Mouse (Mus musculus) midbrain, embryonic 11.5 days (tissue): ENCODE data around the gene Txndc16. TPM values are rescaled to one million over a fixed set of nuclear protein-coding genes. Genes with fewer than 3 reads are reported as not detected.

ENCODE experiments used
- ATAC-seq: fragments of 200-750 bp; cut with Nextera tagmentation; 2 replicates; pipeline ENCODE4 v1.8.0; 2017; ENCODE audit warnings: moderate TSS enrichment, moderate library complexity; ENCODE audit not compliant: low FRiP score
- DNase-seq: peaks from one replicate; pipeline ENCODE4 v3.0.0; 2015; ENCODE audit warnings: low spot score; ENCODE audit errors: missing footprints
- H3K27ac ChIP-seq: fragments of 300-500 bp; sonication (generic); 2 replicates; pipeline ENCODE4 v1.5.1; 2014; ENCODE audit warnings: low read depth, low read length
- H3K27me3 ChIP-seq: fragments of 300-500 bp; sonication (generic); 2 replicates; pipeline ENCODE4 v1.6.1; 2014; ENCODE audit warnings: mild to moderate bottlenecking, low read length, moderate library complexity, mixed read lengths; ENCODE audit not compliant: control insufficient read depth, insufficient read depth
- H3K36me3 ChIP-seq: fragments of 300-500 bp; sonication (generic); 2 replicates; pipeline ENCODE4 v1.6.1; 2014; ENCODE audit warnings: mild to moderate bottlenecking, low read length, moderate library complexity, mixed read lengths; ENCODE audit not compliant: control insufficient read depth, insufficient read depth
- H3K4me1 ChIP-seq: fragments of 300-500 bp; sonication (generic); 2 replicates; pipeline ENCODE4 v1.6.1; 2014; ENCODE audit warnings: low read length; ENCODE audit not compliant: control insufficient read depth, insufficient read depth
- H3K4me2 ChIP-seq: fragments of 300-500 bp; sonication (generic); 2 replicates; pipeline ENCODE4 v1.6.1; 2014; ENCODE audit warnings: mild to moderate bottlenecking, moderate library complexity
- H3K4me3 ChIP-seq: fragments of 300-500 bp; sonication (generic); 2 replicates; pipeline ENCODE4 v1.5.1; 2014; ENCODE audit warnings: low read depth, low read length
- H3K9ac ChIP-seq: fragments of 300-500 bp; sonication (generic); 2 replicates; pipeline ENCODE4 v1.6.1; 2014; ENCODE audit warnings: low read length
- H3K9me3 ChIP-seq: fragments of 300-500 bp; sonication (generic); 2 replicates; pipeline ENCODE4 v1.6.1; 2016; ENCODE audit warnings: low read length; ENCODE audit not compliant: control insufficient read depth
- WGBS: fragments of 180-500 bp; shearing (Covaris S2); extraction: QIAGEN DNeasy Blood & Tissue Kit; methylation state at CpG from one replicate; pipeline ENCODE4 v1.1.7; 2014; 5-methylcytosine and 5-hydroxymethylcytosine counted together
- polyA plus RNA-seq: library from polyadenylated mRNA; unstranded; fragments of >200 nt; fragmentation: Nextera tagmentation; extraction: Ambion mirVana; gene quantifications from 2 replicates; pipeline ENCODE4 v1.2.1, GENCODE M21; 2014

Gene Txndc16
- polyA plus RNA-seq, 1 experiment from 2014 or later: 23.5 TPM

- H3K27ac ChIP-seq: no peak overlapping the region
- no peaks in the 10 kb centered on the region for H3K4me1 ChIP-seq
- H3K27me3 ChIP-seq: no peaks in the 10 kb centered on the region
- 92% methylated on average over 8 of the region's 8 CpGs for whole genome bisulfite sequencing
- no peak overlapping the region for H3K4me3 ChIP-seq
- DNase-seq: no peak
- H3K4me2 ChIP-seq: no peak overlapping the region
- no peak overlapping the region for H3K9ac ChIP-seq
- H3K36me3 ChIP-seq: no peaks in the 10 kb centered on the region
- ATAC-seq: no peak
- H3K9me3 ChIP-seq: no peaks in the 10 kb centered on the region
Measured at GRCm38 (mm10) chr14:45102201-45102600, 117.9 kb downstream of the Txndc16 start.

- Histone ChIP-seq H3K4me2 (no peak overlapping the region), H3K9me3 (no peaks in the 10 kb centered on the region), H3K27me3 (no peaks in the 10 kb centered on the region), H3K9ac (no peak overlapping the region), H3K4me3 (no peak overlapping the region), H3K27ac (no peak overlapping the region), H3K36me3 (no peaks in the 10 kb centered on the region), H3K4me1 (no peaks in the 10 kb centered on the region)
- DNase-seq (no peak), ATAC-seq (no peak)
- WGBS: 90% methylated on average over 3 of the region's 3 CpGs
Measured at GRCm38 (mm10) chr14:45092327-45092726, 127.8 kb downstream of the Txndc16 start.

GRCm38 (mm10) chr14:45090011-45090410 is 130.1 kb downstream of the Txndc16 start:
- WGBS: 80% methylated on average over 4 of the region's 4 CpGs
- no peak overlapping the region for H3K27ac ChIP-seq
- no peak overlapping the region for H3K4me3 ChIP-seq
- no peak overlapping the region for H3K9ac ChIP-seq
- no peak overlapping the region for H3K4me2 ChIP-seq
- no peaks in the 10 kb centered on the region for H3K36me3 ChIP-seq
- DNase-seq (no peak), ATAC-seq (no peak)
- no peaks in the 10 kb centered on the region for H3K9me3 ChIP-seq
- no peaks in the 10 kb centered on the region for H3K4me1 ChIP-seq
- no peaks in the 10 kb centered on the region for H3K27me3 ChIP-seq

- Histone ChIP-seq H3K36me3 (no peaks in the 10 kb centered on the region), H3K4me1 (no peaks in the 10 kb centered on the region), H3K27ac (no peak overlapping the region), H3K4me2 (no peak overlapping the region), H3K4me3 (no peak overlapping the region), H3K27me3 (no peaks in the 10 kb centered on the region), H3K9ac (no peak overlapping the region), H3K9me3 (no peaks in the 10 kb centered on the region)
- ATAC-seq (no peak), DNase-seq (no peak)
- 81% methylated on average over 5 of the region's 5 CpGs for WGBS
Measured at GRCm38 (mm10) chr14:45085651-45086425, 134.3 kb downstream of the Txndc16 start.

GRCm38 (mm10) chr14:45084656-45085280 is 135.4 kb downstream of the Txndc16 start:
- ATAC-seq (no peak), DNase-seq (no peak)
- Histone ChIP-seq H3K27ac (no peak overlapping the region), H3K36me3 (no peaks in the 10 kb centered on the region), H3K9ac (no peak overlapping the region), H3K4me3 (no peak overlapping the region), H3K4me1 (no peaks in the 10 kb centered on the region), H3K4me2 (no peak overlapping the region), H3K27me3 (no peaks in the 10 kb centered on the region), H3K9me3 (no peaks in the 10 kb centered on the region)
- 92% methylated on average over 5 of the region's 5 CpGs for WGBS

- Histone ChIP-seq H3K4me2 (no peak overlapping the region), H3K4me1 (no peaks in the 10 kb centered on the region), H3K27me3 (no peaks in the 10 kb centered on the region), H3K36me3 (no peaks in the 10 kb centered on the region), H3K27ac (no peak overlapping the region), H3K9ac (no peak overlapping the region), H3K9me3 (no peaks in the 10 kb centered on the region), H3K4me3 (no peak overlapping the region)
- WGBS: 59% methylated on average over 4 of the region's 4 CpGs
- ATAC-seq (no peak), DNase-seq (no peak)
Measured at GRCm38 (mm10) chr14:45083540-45083939, 136.6 kb downstream of the Txndc16 start.

Other genes starting within 250 kb of the Txndc16 start
- gene Ptger2, start 232.1 kb downstream of the Txndc16 start, polyA plus RNA-seq: 0.12 TPM in 1 of 2 replicates, not detected in the other
- 7.6 and 7.8 TPM in 2 replicates for gene Gpr137c, start 611 bp downstream of the Txndc16 start, polyA plus RNA-seq
- 33.8 and 40.9 TPM in 2 replicates for gene Ero1l, start 98.4 kb upstream of the Txndc16 start, polyA plus RNA-seq
- gene Psmc6, start 109.5 kb upstream of the Txndc16 start, polyA plus RNA-seq: 258 and 276 TPM in 2 replicates
- gene Styx, start 130.8 kb upstream of the Txndc16 start, polyA plus RNA-seq: 31.5 and 34.8 TPM in 2 replicates
- 42.7 and 46.6 TPM in 2 replicates for gene Gnpnat1, start 184.6 kb upstream of the Txndc16 start, polyA plus RNA-seq